Mouse (Mus musculus) bone marrow, adult 2 months (tissue): ENCODE data around the gene Gadd45a. TPM values are rescaled to one million over a fixed set of nuclear protein-coding genes. Genes with fewer than 3 reads are reported as not detected.

Experiments
- H3K27ac ChIP-seq: fragments of 200-500 bp; 2 replicates; pipeline ENCODE4 v1.5.1; 2012; ENCODE audit warnings: low read depth, mild to moderate bottlenecking, control low read depth, inconsistent platforms, low read length; ENCODE audit not compliant: control insufficient read depth, poor library complexity, insufficient read depth
- H3K4me1 ChIP-seq: fragments of 200-500 bp; 2 replicates; pipeline ENCODE4 v1.6.1; 2011; ENCODE audit warnings: low read length; ENCODE audit not compliant: control insufficient read depth, insufficient read depth
- H3K4me3 ChIP-seq: fragments of 200-500 bp; replicated peaks from 2 replicates; pipeline ENCODE3; 2011; ENCODE audit warnings: mild to moderate bottlenecking, low read depth, low read length, control low read depth; ENCODE audit not compliant: control insufficient read depth
- CTCF ChIP-seq: fragments of 200-500 bp; IDR thresholded peaks from 2 replicates; pipeline ENCODE4 v1.5.1; 2011; ENCODE audit warnings: low read length, control low read depth; ENCODE audit not compliant: control insufficient read depth, insufficient read depth
- POLR2A ChIP-seq: fragments of 200-500 bp; IDR thresholded peaks from 2 replicates; pipeline ENCODE4 v1.6.1; 2011; ENCODE audit warnings: low read depth, mild to moderate bottlenecking, control low read depth, low read length, borderline replicate concordance; ENCODE audit not compliant: control insufficient read depth
- WGBS: fragments of 180-500 bp; shearing (Covaris S2); methylation state at CpG from one replicate; pipeline ENCODE4 v1.1.7; 2018; 5-methylcytosine and 5-hydroxymethylcytosine counted together
- polyA plus RNA-seq: library from polyadenylated mRNA; stranded (reverse); fragments of >200 nt; gene quantifications from 2 replicates; pipeline ENCODE4 v1.2.4, GENCODE M21; 2011; ENCODE audit warnings: low replicate concordance; ENCODE audit not compliant: missing spikeins, insufficient read depth, insufficient read length

The Gadd45a gene
- polyA plus RNA-seq, 1 experiment = 120 TPM

DNA sequence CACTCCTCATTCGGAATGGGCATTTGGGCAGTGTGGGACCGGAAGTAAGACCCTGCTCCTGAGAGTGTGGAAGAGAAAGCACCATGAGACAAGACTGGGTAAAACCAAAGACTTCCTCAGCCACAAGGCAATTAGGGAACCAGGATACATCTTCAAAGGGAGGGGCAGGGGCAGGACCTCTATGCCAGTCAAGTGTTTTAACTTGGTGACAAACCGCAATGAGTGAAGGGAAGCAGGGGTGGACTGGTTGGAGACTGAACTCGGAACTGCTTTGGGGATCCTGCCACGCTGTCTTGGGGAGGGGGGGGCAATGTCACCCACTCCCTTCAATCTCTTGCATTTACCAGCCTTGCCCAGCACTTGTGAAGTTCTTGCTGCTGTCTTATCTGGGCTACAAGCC is 36.7 kb upstream of the Gadd45a start:
- no peak for TF ChIP-seq POLR2A
- TF ChIP-seq CTCF = no peak
- 42% methylated on average over 5 of the region's 5 CpGs for WGBS
- H3K4me3 ChIP-seq = no peak overlapping the region
- no peak overlapping the region for H3K27ac ChIP-seq
- peaks cover 5% of the 10 kb centered on the region for H3K4me1 ChIP-seq

DNA sequence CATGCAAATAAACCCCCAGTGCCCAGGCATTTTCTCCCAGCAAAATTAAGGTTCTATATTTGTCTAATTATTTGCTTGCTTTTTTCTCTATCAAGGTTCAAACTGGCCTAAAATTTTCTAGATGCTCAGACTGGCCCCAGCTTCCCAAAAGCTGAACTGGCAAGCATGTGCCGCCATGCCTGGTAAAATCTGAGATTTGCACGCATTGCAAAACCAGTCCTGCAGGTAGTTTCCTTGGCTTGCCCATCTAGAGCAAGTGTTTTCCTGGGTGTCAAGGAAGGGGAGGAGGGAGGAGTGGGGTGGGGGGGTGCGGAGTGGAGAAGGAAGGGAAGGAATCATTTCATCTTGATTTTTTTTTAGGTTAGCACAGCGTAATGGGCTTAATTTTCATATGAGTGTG is 36.2 kb upstream of the Gadd45a start:
- Histone ChIP-seq H3K27ac (no peak overlapping the region), H3K4me1 (peaks cover 5% of the 10 kb centered on the region), H3K4me3 (no peak overlapping the region)
- 76% methylated on average over 4 of the region's 4 CpGs for WGBS
- TF ChIP-seq POLR2A = no peak
- TF ChIP-seq CTCF = no peak

DNA sequence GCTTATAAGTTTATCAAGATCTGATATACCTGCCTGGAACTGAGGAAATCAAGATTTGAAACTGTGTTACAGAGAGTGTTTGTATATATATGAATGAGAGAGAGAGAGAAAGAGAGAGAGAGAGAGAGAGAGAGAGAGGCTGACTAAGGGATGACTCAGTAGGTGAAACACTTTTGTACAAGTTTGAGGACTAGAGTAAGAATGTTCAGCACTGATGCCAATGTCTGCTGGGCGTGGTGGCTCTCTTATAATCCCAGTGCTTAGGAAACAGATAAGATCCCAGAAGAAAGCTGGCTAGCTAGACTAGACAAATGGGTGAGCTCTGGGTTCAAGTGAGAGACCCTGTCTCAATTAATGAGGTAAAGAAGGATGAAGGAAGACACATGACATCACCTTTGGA is 34.4 kb upstream of the Gadd45a start:
- no peak overlapping the region for H3K4me3 ChIP-seq
- 68% methylated on average over 1 of the region's 1 CpGs for WGBS
- H3K27ac ChIP-seq = no peak overlapping the region
- TF ChIP-seq CTCF = no peak
- no peak for TF ChIP-seq POLR2A
- H3K4me1 ChIP-seq = peaks cover 3% of the 10 kb centered on the region; the same call in 1 of the 2 replicates

DNA sequence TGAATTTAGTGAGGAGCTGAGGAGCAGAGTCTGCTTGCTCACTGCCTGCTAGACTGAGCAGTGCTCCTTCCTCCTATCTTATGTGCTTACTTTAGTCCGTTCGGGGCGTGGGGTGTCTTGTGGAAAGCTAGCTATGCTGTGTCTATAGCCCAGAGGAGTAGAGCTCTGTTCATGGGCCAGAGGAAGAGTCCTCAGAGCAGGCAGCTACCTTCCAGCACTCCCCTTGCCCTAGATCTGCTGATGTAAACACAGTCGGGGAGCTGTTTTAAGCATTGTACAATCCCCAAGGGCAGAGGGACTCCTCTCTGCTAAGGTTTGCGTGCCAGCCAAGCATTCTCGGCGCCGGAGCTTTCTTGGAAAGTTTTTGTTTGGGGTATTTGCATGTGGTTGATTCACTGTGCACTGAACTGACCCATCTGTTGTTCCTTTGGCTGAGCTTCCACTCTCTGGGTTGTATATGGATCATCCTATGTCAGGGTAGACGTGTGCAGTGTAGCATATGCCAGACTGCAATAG is 32.6 kb upstream of the Gadd45a start:
- Histone ChIP-seq H3K4me1 (peaks cover 3% of the 10 kb centered on the region; the same call in 1 of the 2 replicates), H3K4me3 (no peak overlapping the region), H3K27ac (no peak overlapping the region)
- no peak for TF ChIP-seq POLR2A
- no peak for TF ChIP-seq CTCF
- 44% methylated on average over 9 of the region's 9 CpGs for WGBS

DNA sequence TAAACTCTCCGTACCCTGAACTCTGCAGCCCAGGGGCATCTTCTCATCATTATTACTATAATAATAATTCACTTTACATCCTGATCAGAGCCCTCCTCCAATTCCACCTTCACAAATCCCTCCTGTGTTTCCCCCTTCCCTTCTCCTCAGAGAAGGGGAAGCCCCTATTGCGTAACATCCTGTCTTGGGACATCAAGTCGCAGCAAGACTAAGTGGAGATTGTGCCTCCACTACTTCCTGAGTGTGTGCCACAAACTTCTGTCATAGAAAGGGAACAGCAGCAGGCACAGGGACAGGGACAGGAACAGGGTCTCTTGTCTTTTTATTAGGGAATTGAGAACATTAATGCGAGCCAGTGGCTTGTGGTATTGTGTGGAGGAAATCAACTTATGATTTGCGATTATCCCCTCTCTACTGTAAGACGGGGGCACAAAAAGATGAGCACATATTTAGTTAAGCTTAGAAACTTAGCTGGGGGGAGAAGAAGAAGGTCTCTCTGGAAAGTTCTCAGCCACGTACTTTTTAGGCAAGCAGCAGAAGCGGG is 32.0 kb upstream of the Gadd45a start:
- WGBS = 13% methylated on average over 8 of the region's 8 CpGs
- H3K4me1 ChIP-seq = peaks cover 3% of the 10 kb centered on the region; the same call in 1 of the 2 replicates
- no peak for TF ChIP-seq CTCF
- TF ChIP-seq POLR2A = no peak
- no peak overlapping the region for H3K27ac ChIP-seq
- no peak overlapping the region for H3K4me3 ChIP-seq

DNA sequence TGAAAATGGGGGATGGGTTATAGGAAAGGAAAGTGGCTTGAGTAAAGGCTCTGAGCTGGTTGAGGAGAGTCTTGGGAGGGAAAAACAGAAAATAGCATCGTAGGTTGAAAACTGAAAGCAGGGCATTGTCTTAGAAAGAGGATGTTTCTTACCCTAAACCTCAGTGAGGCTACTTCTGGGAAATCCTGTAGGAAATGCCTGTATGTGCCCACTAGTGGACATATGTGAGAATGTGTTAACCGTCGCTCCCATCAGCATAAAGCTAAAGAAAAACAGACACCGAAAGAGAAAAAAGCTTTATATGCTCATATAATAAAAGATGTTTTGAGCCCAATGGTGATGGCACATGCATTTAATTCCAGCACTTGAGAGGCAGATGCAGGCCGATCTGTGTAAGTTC is 22.8 kb upstream of the Gadd45a start:
- H3K4me3 ChIP-seq = no peak overlapping the region
- no peak overlapping the region for H3K27ac ChIP-seq
- 55% methylated on average over 5 of the region's 5 CpGs for WGBS
- H3K4me1 ChIP-seq = peaks cover 5% of the 10 kb centered on the region
- TF ChIP-seq POLR2A (no peak), CTCF (no peak)

DNA sequence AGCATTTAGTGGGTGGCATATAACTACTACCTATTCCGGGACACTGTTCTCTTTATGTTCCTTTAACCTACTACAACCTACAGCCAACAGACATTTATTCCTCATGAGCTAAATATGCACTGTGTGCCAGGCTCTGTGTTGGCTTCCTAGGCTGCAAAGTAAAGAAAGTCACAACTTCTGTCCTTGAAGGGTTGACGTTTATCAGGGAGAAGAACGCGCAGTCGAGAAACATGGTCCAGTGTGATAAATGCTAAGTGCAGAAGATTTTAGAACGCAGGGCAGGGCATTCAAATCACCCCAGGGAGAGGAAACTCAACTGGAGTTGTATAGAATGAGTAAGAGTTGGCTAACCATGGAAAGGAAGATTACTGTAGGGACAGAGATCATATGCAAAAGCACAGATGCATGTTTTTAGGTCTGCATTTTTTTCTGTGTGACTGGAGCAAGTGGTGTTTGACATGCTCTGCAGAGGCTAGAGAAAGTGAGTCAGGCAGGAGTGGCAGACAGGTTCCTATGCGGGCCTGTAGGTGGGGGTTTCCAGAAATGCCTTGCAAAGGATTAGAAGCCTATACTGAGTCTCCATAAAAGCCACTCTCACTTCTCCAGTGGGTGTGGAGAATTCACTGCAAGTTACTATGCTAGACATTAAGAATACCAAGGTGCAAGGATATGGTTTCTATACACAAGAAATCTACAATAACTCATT is 20.9 kb upstream of the Gadd45a start:
- TF ChIP-seq POLR2A (no peak), CTCF (no peak)
- Histone ChIP-seq H3K4me3 (no peak overlapping the region), H3K4me1 (peaks cover 5% of the 10 kb centered on the region), H3K27ac (peak overlapping the region; percentile 41; the same call in 1 of the 2 replicates)
- WGBS = 60% methylated on average over 7 of the region's 7 CpGs

DNA sequence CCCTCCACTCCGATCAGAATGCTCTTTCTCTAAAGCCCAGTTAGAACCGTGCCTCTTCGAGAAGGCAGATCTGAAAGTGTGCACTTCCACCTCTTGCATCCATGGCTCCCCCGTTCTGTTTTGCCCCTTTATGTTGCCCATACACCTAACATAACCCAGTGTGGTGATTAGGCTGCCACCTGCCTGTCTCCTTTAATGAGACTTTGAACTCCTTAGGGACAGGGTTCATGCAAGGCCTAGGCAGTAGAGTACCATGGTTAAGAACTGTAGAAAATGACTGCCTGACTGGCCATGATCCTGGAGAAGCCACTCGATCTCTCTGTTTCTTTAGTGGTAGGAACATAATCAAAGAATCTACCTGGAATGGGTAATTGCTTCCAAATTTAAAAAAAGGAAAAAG is 20.3 kb upstream of the Gadd45a start:
- H3K27ac ChIP-seq = peak overlapping the region; percentile 56; the same call in 1 of the 2 replicates
- TF ChIP-seq POLR2A (no peak), CTCF (no peak)
- H3K4me3 ChIP-seq = no peak overlapping the region
- 77% methylated on average over 5 of the region's 5 CpGs for WGBS
- peaks cover 5% of the 10 kb centered on the region for H3K4me1 ChIP-seq
